Mouse (Mus musculus) thymus, adult 2 months (tissue): ENCODE measurements around the gene Tipin.

Experiments
- CTCF ChIP-seq: fragments of 200-500 bp; IDR thresholded peaks from 2 replicates; pipeline ENCODE4 v1.5.1; 2012; ENCODE audit warnings: mild to moderate bottlenecking, control low read depth, low read length, moderate library complexity, borderline replicate concordance; ENCODE audit not compliant: control insufficient read depth, poor library complexity, insufficient read depth; ENCODE audit errors: extremely low read depth
- POLR2A ChIP-seq: fragments of 200-500 bp; IDR thresholded peaks from 2 replicates; pipeline ENCODE4 v1.6.1; 2012; ENCODE audit warnings: mild to moderate bottlenecking, low read length, control low read depth, moderate library complexity; ENCODE audit not compliant: control insufficient read depth, poor library complexity, insufficient read depth; ENCODE audit errors: extremely low read depth

DNA sequence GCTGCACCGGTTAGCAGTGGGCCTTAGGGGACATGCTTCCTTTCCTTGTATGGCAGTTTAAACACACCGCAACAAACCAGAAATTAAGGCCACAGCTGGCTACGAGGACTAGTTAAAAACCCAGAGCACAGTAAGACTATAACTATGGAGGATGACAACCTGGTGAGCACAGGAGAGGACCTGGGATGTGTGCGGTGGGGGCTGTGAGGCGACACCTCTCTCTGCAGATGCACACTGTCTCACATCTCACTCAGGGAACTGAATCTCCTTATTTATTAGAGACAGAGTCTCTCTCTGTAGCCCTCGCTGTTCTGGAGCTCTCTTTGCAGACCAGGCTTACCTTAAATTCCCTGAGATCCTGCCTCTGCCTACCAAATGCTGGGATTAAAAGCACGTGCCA lies 42.6 kb downstream of the Tipin start:
- TF ChIP-seq CTCF = no peak
- no peak for TF ChIP-seq POLR2A
